Mouse (Mus musculus): ENCODE measurements around the gene Tbc1d13. TPM values are rescaled to one million over a fixed set of nuclear protein-coding genes. Genes with fewer than 3 reads are reported as not detected.

Gene Tbc1d13
- polyA plus RNA-seq (2012; fragmentation: generic; extraction: Trizol): 10 to 100 TPM; 13.9 to 25.8 TPM

GRCm38 (mm10) chr2:30133613-30134377 lies at the start of gene Tbc1d13:
Gene Tbc1d13, plus strand, starts transcription at chr2:30133746.

GRCm38 (mm10) chr2:30093471-30094207 lies 39.9 kb upstream of the Tbc1d13 start, which contains the start of gene Zdhhc12:
Gene Zdhhc12, minus strand, starts transcription at chr2:30093648.

GRCm38 (mm10) chr2:30124472-30125274 lies 8.9 kb upstream of the Tbc1d13 start, which contains the start of gene Zer1:
Gene Zer1, minus strand, starts transcription at chr2:30124585.

GRCm38 (mm10) chr2:30171371-30171996 lies 37.9 kb downstream of the Tbc1d13 start, which contains the start of gene Endog:
Gene Endog, plus strand, starts transcription at chr2:30171493.

GRCm38 (mm10) chr2:30177700-30178675 lies 44.4 kb downstream of the Tbc1d13 start, which contains the start of gene Spout1:
Gene Spout1, minus strand, starts transcription at chr2:30178459.

Other genes with a start within 250 kb of the Tbc1d13 start
- gene Odf2, start 244.5 kb upstream of the Tbc1d13 start, polyA plus RNA-seq (2012; fragmentation: generic; extraction: Trizol): 10 to 100 TPM in 1 of 2 experiments, 1 to 10 TPM in 1; 8.9 to 31.3 TPM
- 10 to 100 TPM; 14.2 to 23.3 TPM for gene Gle1, start 198.3 kb upstream of the Tbc1d13 start, polyA plus RNA-seq (2012; fragmentation: generic; extraction: Trizol)
- 100 to 1,000 TPM in 1 of 2 experiments, 10 to 100 TPM in 1; 22.2 to 162 TPM for gene Sptan1, start 168.2 kb upstream of the Tbc1d13 start, polyA plus RNA-seq (2012; fragmentation: generic; extraction: Trizol)
- 10 to 100 TPM; 24.5 to 44.4 TPM for gene Wdr34, start 84.9 kb upstream of the Tbc1d13 start, polyA plus RNA-seq (2012; fragmentation: generic; extraction: Trizol)
- 10 to 100 TPM; 40.5 to 75.5 TPM for gene Set, start 76.4 kb upstream of the Tbc1d13 start, polyA plus RNA-seq (2012; fragmentation: generic; extraction: Trizol)
- 10 to 100 TPM in 1 of 2 experiments, 1 to 10 TPM in 1; 4.4 to 10.5 TPM for gene Pkn3, start 56.1 kb upstream of the Tbc1d13 start, polyA plus RNA-seq (2012; fragmentation: generic; extraction: Trizol)
- 10 to 100 TPM; 14.7 to 19.7 TPM for gene Zdhhc12, start 40.1 kb upstream of the Tbc1d13 start, polyA plus RNA-seq (2012; fragmentation: generic; extraction: Trizol)
- 10 to 100 TPM in 1 of 2 experiments, 1 to 10 TPM in 1; 4.4 to 21.5 TPM for gene Zer1, start 9.2 kb upstream of the Tbc1d13 start, polyA plus RNA-seq (2012; fragmentation: generic; extraction: Trizol)
- gene Endog, start 37.7 kb downstream of the Tbc1d13 start, polyA plus RNA-seq (2012; fragmentation: generic; extraction: Trizol): 10 to 100 TPM; 10.4 to 13.7 TPM
- 10 to 100 TPM; 26.1 to 26.9 TPM for gene Spout1, start 44.7 kb downstream of the Tbc1d13 start, polyA plus RNA-seq (2012; fragmentation: generic; extraction: Trizol)
- gene Kyat1, start 72.1 kb downstream of the Tbc1d13 start, polyA plus RNA-seq (2012; fragmentation: generic; extraction: Trizol): 1 to 10 TPM; 1.1 to 5.2 TPM
- gene Lrrc8a, start 104.0 kb downstream of the Tbc1d13 start, polyA plus RNA-seq (2012; fragmentation: generic; extraction: Trizol): 10 to 100 TPM in 1 of 2 experiments, 1 to 10 TPM in 1; 3.1 to 16.0 TPM
- gene Gm28035, start 106.8 kb downstream of the Tbc1d13 start, polyA plus RNA-seq (2012; fragmentation: generic; extraction: Trizol): under 1 TPM in 1 of 2 experiments, not detected in 1; 0.93 TPM
- 10 to 100 TPM in 1 of 2 experiments, 1 to 10 TPM in 1; 1.5 to 68.0 TPM for gene Phyhd1, start 132.5 kb downstream of the Tbc1d13 start, polyA plus RNA-seq (2012; fragmentation: generic; extraction: Trizol)
- under 1 TPM in 1 of 2 experiments, not detected in 1; 0.13 TPM for gene Gm28038, start 147.3 kb downstream of the Tbc1d13 start, polyA plus RNA-seq (2012; fragmentation: generic; extraction: Trizol)
- 10 to 100 TPM; 17.9 to 22.9 TPM for gene Dolk, start 152.6 kb downstream of the Tbc1d13 start, polyA plus RNA-seq (2012; fragmentation: generic; extraction: Trizol)
- 10 to 100 TPM; 20.9 to 25.4 TPM for gene Nup188, start 152.7 kb downstream of the Tbc1d13 start, polyA plus RNA-seq (2012; fragmentation: generic; extraction: Trizol)
- 10 to 100 TPM; 66.1 to 76.8 TPM for gene Sh3glb2, start 225.6 kb downstream of the Tbc1d13 start, polyA plus RNA-seq (2012; fragmentation: generic; extraction: Trizol)
- gene Miga2, start 230.5 kb downstream of the Tbc1d13 start, polyA plus RNA-seq (2012; fragmentation: generic; extraction: Trizol): 10 to 100 TPM; 11.1 to 13.4 TPM